Mouse (Mus musculus) neural tube, embryonic 14.5 days (tissue): ENCODE results near the gene Ugt1a6a. TPM values are rescaled to one million over a fixed set of nuclear protein-coding genes. Genes with fewer than 3 reads are reported as not detected.

Source experiments
- ATAC-seq: fragments of 200-750 bp; cut with Nextera tagmentation; 2 replicates; pipeline ENCODE4 v1.8.0; 2017; ENCODE audit warnings: low read depth, mild to moderate bottlenecking, moderate TSS enrichment, moderate library complexity
- H3K27ac ChIP-seq: fragments of 300-500 bp; sonication (generic); 2 replicates; pipeline ENCODE4 v1.5.1; 2014; ENCODE audit warnings: low read depth, mild to moderate bottlenecking, control low read depth, low read length, moderate library complexity, mixed read lengths
- H3K27me3 ChIP-seq: fragments of 300-500 bp; sonication (generic); 2 replicates; pipeline ENCODE4 v1.6.1; 2014; ENCODE audit warnings: low read length; ENCODE audit not compliant: control insufficient read depth, insufficient read depth
- H3K36me3 ChIP-seq: fragments of 300-500 bp; sonication (generic); 2 replicates; pipeline ENCODE4 v1.6.1; 2014; ENCODE audit warnings: low read length, mixed read lengths; ENCODE audit not compliant: control insufficient read depth, insufficient read depth
- H3K4me1 ChIP-seq: fragments of 300-500 bp; sonication (generic); 2 replicates; pipeline ENCODE4 v1.6.1; 2014; ENCODE audit warnings: low read length; ENCODE audit not compliant: control insufficient read depth, insufficient read depth
- H3K4me2 ChIP-seq: fragments of 300-500 bp; sonication (generic); 2 replicates; pipeline ENCODE4 v1.6.1; 2014; ENCODE audit warnings: mild to moderate bottlenecking, low read depth, low read length, control low read depth
- H3K4me3 ChIP-seq: fragments of 300-500 bp; sonication (generic); 2 replicates; pipeline ENCODE4 v1.5.1; 2014; ENCODE audit warnings: low read depth, low read length, control low read depth, mixed read lengths
- H3K9ac ChIP-seq: fragments of 300-500 bp; sonication (generic); replicated peaks from 2 replicates; pipeline ENCODE4 v1.6.1; 2014; ENCODE audit warnings: low read depth, mild to moderate bottlenecking, control low read depth, low read length, mixed read lengths
- H3K9me3 ChIP-seq: fragments of 300-500 bp; sonication (generic); 2 replicates; pipeline ENCODE4 v1.6.1; 2016; ENCODE audit warnings: low read length; ENCODE audit not compliant: control insufficient read depth
- WGBS: fragments of 180-500 bp; shearing (Covaris S2); extraction: QIAGEN DNeasy Blood & Tissue Kit; methylation state at CpG from one replicate; pipeline ENCODE4 v1.1.7; 2014; 5-methylcytosine and 5-hydroxymethylcytosine counted together
- polyA plus RNA-seq: library from polyadenylated mRNA; unstranded; fragments of >200 nt; fragmentation: Nextera tagmentation; extraction: Ambion mirVana; gene quantifications from 2 replicates; pipeline ENCODE4 v1.2.1, GENCODE M21; 2014

Gene Ugt1a6a
- polyA plus RNA-seq, 1 experiment from 2014 or later, result 0.76 TPM

DNA sequence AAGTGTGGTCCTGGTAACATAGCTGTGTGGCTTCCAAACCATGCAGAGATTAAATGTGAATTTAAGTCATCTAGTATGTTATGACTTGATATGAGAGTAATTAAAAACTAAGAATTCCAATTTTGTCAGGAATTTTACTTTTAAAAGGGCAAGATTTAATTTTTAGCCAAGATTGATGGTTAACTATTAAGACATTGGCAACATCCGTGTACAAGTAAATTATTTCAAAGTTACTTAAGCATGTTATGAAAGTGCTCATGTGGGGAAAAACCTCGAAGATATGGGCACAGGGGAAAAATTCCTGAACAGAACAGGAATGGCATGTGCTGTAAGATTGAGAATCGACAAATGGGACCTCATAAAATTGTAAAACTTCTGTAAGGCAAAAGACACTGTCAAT is 62.8 kb downstream of the Ugt1a6a start:
- no peaks in the 10 kb centered on the region for H3K4me1 ChIP-seq
- no peak overlapping the region for H3K27ac ChIP-seq
- no peaks in the 10 kb centered on the region for H3K36me3 ChIP-seq
- H3K4me3 ChIP-seq, result no peak overlapping the region
- no peak overlapping the region for H3K9ac ChIP-seq
- no peaks in the 10 kb centered on the region for H3K27me3 ChIP-seq
- no peaks in the 10 kb centered on the region for H3K9me3 ChIP-seq
- no peak overlapping the region for H3K4me2 ChIP-seq
- WGBS, result 80% methylated on average over 3 of the region's 3 CpGs
- ATAC-seq, result no peak

DNA sequence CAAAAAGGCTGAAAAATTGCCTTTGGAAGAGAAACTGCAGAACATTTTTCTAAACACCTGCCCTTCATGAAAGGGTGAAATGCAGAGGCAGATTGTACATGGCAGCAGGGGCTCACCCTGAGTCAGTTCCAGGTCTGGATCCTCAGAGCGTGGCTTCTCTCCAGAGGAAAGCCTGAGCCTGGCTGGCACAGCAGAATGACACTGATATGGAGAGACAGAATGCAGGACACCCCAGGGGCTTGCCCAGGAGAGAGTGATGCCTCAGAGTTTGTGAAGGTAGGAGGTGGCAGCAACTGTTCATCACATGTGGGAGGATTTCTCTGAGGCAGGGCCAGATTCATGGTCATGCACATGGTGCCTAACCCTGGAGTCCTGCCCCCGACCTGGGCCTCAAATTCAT is 65.4 kb downstream of the Ugt1a6a start:
- no peak for ATAC-seq
- H3K4me1 ChIP-seq, result no peaks in the 10 kb centered on the region
- 0 out of 2 replicates have a peak, but pooled peaks cover 5% of the 10 kb centered on the region for H3K9me3 ChIP-seq
- no peak overlapping the region for H3K4me3 ChIP-seq
- no peak overlapping the region for H3K9ac ChIP-seq
- H3K36me3 ChIP-seq, result no peaks in the 10 kb centered on the region
- no peak overlapping the region for H3K4me2 ChIP-seq
- no peak overlapping the region for H3K27ac ChIP-seq
- H3K27me3 ChIP-seq, result no peaks in the 10 kb centered on the region
- WGBS, result 80% methylated on average over 2 of the region's 2 CpGs

DNA sequence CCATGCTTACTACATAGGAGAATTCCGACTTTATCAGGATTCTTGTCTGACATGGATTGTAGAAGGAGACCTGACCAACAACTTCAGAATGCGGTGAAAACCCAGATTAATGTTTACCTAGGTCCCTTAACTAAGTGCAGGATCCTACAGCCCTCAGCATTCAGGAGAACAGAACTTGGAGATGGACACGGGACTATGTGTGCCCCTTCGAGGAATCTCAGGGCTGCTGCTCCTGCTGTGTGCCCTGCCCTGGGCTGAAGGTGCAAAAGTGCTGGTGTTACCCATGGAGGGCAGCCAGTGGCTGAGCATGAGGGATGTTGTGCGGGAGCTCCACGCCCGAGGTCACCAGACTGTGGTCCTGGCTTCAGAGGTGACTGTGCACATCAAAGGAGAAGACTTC is 65.8 kb downstream of the Ugt1a6a start, which contains the start of gene Ugt1a2:
Gene Ugt1a2, plus strand, starts transcription at position 146 of the 400 bp plus-strand sequence.
- Histone ChIP-seq H3K36me3 (no peaks in the 10 kb centered on the region), H3K27ac (no peak within 1 kb of the TSS), H3K27me3 (no peaks in the 10 kb centered on the region), H3K9me3 (0 out of 2 replicates have a peak, but pooled peaks cover 5% of the 10 kb centered on the region), H3K4me1 (no peaks in the 10 kb centered on the region), H3K9ac (no peak within 1 kb of the TSS), H3K4me3 (no peak within 1 kb of the TSS), H3K4me2 (no peak within 1 kb of the TSS)
- 81% methylated on average over 7 of the region's 7 CpGs for WGBS
- no peak for ATAC-seq

DNA sequence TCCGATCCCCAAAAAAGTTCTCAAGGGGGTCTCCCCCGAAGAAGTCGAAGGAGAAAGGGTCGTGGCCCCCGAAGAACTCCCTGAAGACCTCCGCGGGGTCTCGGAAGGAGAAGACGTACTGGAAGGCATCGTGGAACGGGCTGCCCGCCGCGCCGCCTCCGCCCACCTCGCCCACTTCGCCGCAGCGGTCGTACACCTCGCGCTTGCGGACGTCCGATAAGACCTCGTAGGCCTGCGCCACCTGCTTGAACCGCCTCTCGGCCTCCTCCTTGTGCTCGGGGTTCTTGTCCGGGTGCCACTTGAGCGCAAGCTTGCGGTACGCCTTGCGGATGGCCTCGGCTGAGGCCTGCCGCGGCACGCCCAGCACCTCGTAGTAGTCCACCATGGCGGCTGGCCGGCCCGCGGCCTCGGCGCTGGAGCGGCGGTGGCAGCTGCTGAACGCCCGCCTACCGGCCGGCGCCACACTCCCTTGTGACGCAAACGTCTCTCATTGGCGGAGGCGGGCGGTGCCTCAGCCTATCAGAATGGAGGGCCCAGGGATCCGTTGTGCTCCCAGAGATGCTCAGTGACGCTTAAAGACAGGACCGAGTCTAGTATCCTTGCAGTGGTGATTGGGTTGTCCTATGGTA is 70.8 kb downstream of the Ugt1a6a start, which contains the start of gene Dnajb3:
Gene Dnajb3, minus strand, starts transcription at position 489 of the 629 bp plus-strand sequence.
- 7% methylated on average over 59 of the region's 62 CpGs for WGBS
- H3K4me3 ChIP-seq, result peak within 1 kb of the TSS; percentile 39
- 0 out of 2 replicates have a peak, but pooled peaks cover 5% of the 10 kb centered on the region for H3K9me3 ChIP-seq
- H3K4me1 ChIP-seq, result no peaks in the 10 kb centered on the region
- peak within 1 kb of the TSS; percentile 52; the same call in 1 of the 2 replicates for H3K27ac ChIP-seq
- H3K4me2 ChIP-seq, result peak within 1 kb of the TSS; percentile 79
- ATAC-seq, result peak; percentile 100
- H3K9ac ChIP-seq, result peak within 1 kb of the TSS; percentile 74
- no peaks in the 10 kb centered on the region for H3K36me3 ChIP-seq
- no peaks in the 10 kb centered on the region for H3K27me3 ChIP-seq

DNA sequence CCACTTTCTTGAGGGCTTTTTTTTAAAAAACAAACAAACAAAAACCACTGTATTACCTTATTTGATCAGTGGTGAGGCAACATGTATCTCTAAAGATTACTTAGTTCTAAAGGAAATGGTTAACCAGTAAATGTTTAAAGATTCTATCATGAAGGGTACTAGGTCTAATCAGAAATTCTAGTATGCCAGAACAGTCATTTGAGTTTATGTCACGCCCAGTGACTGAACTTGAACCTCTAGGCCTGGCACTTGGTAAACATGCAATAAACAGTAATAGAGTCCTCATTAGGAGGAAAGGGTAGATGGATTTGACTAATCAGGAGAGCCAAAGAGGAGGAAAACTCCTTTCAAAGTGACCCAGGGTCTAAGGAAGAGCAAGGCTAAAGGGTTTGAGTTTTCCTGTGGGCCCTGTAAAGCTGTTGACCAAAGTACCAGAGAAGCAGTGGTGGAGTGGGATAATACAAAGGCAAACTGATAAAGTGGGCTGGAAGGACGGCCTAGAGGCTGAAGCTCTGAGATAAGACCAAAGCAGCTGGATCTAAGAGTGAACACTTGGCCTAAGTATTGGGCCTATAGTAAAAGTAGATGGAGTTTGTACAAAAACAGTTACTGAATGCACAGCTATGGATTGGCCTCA is 72.4 kb downstream of the Ugt1a6a start:
- peaks cover 13% of the 10 kb centered on the region for H3K9me3 ChIP-seq
- no peaks in the 10 kb centered on the region for H3K4me1 ChIP-seq
- WGBS, result 86% methylated on average over 2 of the region's 2 CpGs
- H3K4me2 ChIP-seq, result no peak overlapping the region
- no peak overlapping the region for H3K4me3 ChIP-seq
- no peak overlapping the region for H3K9ac ChIP-seq
- H3K27ac ChIP-seq, result no peak overlapping the region
- no peak for ATAC-seq
- no peaks in the 10 kb centered on the region for H3K36me3 ChIP-seq
- no peaks in the 10 kb centered on the region for H3K27me3 ChIP-seq

DNA sequence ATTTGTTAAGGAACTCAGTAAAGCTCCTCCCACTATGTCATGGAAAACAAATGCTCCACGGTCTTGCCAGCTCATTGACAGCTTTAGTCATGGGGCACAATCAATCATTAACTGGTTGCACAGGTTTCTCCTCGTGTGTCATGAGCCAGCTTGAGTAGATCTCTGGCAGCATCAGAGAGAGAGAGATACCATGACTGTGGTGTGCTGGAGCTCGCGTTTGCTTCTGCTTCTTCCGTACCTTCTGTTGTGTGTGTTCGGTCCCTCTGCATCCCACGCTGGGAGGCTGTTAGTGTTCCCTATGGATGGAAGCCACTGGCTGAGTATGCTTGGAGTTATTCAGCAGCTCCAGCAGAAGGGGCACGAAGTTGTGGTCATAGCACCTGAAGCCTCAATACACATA is 77.2 kb downstream of the Ugt1a6a start, which contains the start of gene Ugt1a1:
Gene Ugt1a1, plus strand, starts transcription at position 148 of the 400 bp plus-strand sequence.
- ATAC-seq, result no peak
- Histone ChIP-seq H3K9ac (no peak within 1 kb of the TSS), H3K4me3 (no peak within 1 kb of the TSS), H3K9me3 (peaks cover 52% of the 10 kb centered on the region), H3K27ac (no peak within 1 kb of the TSS), H3K36me3 (no peaks in the 10 kb centered on the region), H3K4me1 (no peaks in the 10 kb centered on the region), H3K4me2 (no peak within 1 kb of the TSS), H3K27me3 (no peaks in the 10 kb centered on the region)
- WGBS, result 69% methylated on average over 8 of the region's 8 CpGs

DNA sequence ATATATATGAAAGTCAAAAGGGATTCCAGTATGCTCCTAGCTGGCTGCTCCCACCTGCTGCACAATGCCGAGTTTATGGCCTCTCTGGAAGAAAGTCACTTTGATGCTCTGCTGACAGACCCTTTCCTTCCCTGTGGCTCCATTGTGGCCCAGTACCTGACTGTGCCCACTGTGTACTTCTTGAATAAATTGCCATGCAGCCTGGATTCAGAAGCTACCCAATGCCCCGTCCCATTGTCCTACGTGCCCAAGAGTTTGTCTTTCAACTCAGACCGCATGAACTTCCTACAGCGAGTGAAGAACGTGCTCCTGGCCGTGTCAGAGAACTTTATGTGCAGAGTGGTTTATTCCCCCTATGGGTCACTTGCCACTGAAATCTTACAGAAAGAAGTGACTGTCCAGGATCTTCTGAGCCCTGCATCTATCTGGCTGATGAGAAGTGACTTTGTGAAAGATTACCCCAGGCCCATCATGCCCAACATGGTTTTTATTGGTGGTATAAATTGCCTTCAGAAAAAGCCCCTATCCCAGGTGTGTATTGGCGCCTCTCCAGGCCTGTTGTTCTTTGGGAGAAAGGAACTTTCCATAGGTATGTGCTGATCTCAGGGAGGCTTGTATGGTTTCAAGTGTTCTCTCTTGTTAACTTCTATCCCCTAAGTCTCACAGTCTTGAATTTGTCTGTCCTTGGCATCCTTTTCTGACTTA is 77.9 kb downstream of the Ugt1a6a start:
- Histone ChIP-seq H3K9me3 (peaks cover 59% of the 10 kb centered on the region), H3K36me3 (no peaks in the 10 kb centered on the region), H3K9ac (no peak overlapping the region), H3K27ac (no peak overlapping the region), H3K4me3 (no peak overlapping the region), H3K4me1 (no peaks in the 10 kb centered on the region), H3K4me2 (no peak overlapping the region), H3K27me3 (no peaks in the 10 kb centered on the region)
- ATAC-seq, result no peak
- WGBS, result 62% methylated on average over 8 of the region's 8 CpGs

DNA sequence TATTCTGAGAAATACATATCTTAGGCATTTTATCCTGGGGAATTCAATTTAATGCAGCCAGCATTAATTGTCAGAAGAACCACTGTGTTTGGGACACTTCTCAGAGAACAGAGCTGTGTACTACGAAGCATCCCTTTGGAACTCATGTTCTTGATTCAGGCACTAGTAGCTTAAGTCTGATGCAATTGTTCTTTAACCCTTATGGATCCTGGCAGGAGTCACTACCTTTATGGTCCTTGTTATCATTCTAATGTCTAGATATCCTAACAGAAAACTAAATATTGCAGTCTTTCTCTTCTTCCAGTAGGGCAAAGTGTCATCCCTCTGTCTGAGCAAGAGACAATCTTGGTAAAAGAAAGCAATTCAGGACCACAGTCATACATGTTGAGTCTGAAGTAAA is 78.5 kb downstream of the Ugt1a6a start:
- H3K4me3 ChIP-seq, result no peak overlapping the region
- ATAC-seq, result no peak
- no peaks in the 10 kb centered on the region for H3K36me3 ChIP-seq
- no peak overlapping the region for H3K4me2 ChIP-seq
- H3K9me3 ChIP-seq, result peaks cover 61% of the 10 kb centered on the region
- WGBS, result 85% methylated on average over 1 of the region's 1 CpGs
- no peaks in the 10 kb centered on the region for H3K4me1 ChIP-seq
- H3K9ac ChIP-seq, result no peak overlapping the region
- H3K27me3 ChIP-seq, result no peaks in the 10 kb centered on the region
- H3K27ac ChIP-seq, result no peak overlapping the region
